Comparison of ENCODE assay signal across 31 mouse cellular contexts in genomic region chr3:74632623-74633022, GRCm38 (mm10).
DNase-seq lines count a peak whose midpoint lies in the region; ATAC-seq and TF ChIP-seq lines count a peak whose summit lies in the region.
"Had no signal": no experiment of that assay in that cellular context is flagged by ENCODE, and none has a peak within 500 bp of the region (broad histone marks: within the 10 kb centered on the region; RNA-seq: fewer than 3 reads in every experiment).

No protein-coding gene starts in this region.

- H3K9ac ChIP-seq in intestine, embryonic 14.5 days (ENCODE audit: low read length) = no peak overlapping the region
- no peak overlapping the region for H3K9ac ChIP-seq in intestine, postnatal 0 days (ENCODE audit: low read depth, low read length)
- H3K9ac ChIP-seq in midbrain, embryonic 11.5 days (ENCODE audit: low read length) = no peak overlapping the region
- H3K9ac ChIP-seq in midbrain, embryonic 13.5 days (replicated peaks) = no peak overlapping the region
- H3K9ac ChIP-seq: embryonic facial prominence, embryonic 13.5 days; heart, embryonic 13.5 days; hindbrain, embryonic 14.5 days had no signal

- H3K27ac ChIP-seq in intestine, embryonic 14.5 days (ENCODE audit: low read depth) = no peak overlapping the region
- no peak overlapping the region for H3K27ac ChIP-seq in intestine, postnatal 0 days (ENCODE audit: low read depth, low read length)
- H3K27ac ChIP-seq in midbrain, embryonic 11.5 days (ENCODE audit: low read depth, low read length) = no peak overlapping the region
- no peak overlapping the region for H3K27ac ChIP-seq in midbrain, embryonic 13.5 days
- H3K27ac ChIP-seq: embryonic facial prominence, embryonic 10.5 days; embryonic facial prominence, embryonic 13.5 days; heart, adult 2 months; heart, embryonic 10.5 days; heart, embryonic 13.5 days; hindbrain, embryonic 14.5 days; hindbrain, postnatal 0 days had no signal

- no peak for TF ChIP-seq POLR2A in brain, embryonic 14.5 days (IDR thresholded peaks at IDR 0.05; ENCODE audit: borderline replicate concordance, extremely low read depth, insufficient read depth, insufficient read length, poor library complexity, severe bottlenecking)

- H3K9me3 ChIP-seq in intestine, embryonic 14.5 days (ENCODE audit: control insufficient read depth, low read length) = no peaks in the 10 kb centered on the region
- no peaks in the 10 kb centered on the region for H3K9me3 ChIP-seq in intestine, postnatal 0 days (ENCODE audit: control insufficient read depth)
- H3K9me3 ChIP-seq in midbrain, embryonic 11.5 days (ENCODE audit: control insufficient read depth, low read length) = no peaks in the 10 kb centered on the region
- H3K9me3 ChIP-seq in midbrain, embryonic 13.5 days = no peaks in the 10 kb centered on the region
- H3K9me3 ChIP-seq: embryonic facial prominence, embryonic 10.5 days; embryonic facial prominence, embryonic 13.5 days; G1E; heart, embryonic 10.5 days; heart, embryonic 13.5 days had no signal

- H3K36me3 ChIP-seq in intestine, embryonic 14.5 days (ENCODE audit: control insufficient read depth, insufficient read depth, low read length) = no peaks in the 10 kb centered on the region
- H3K36me3 ChIP-seq in intestine, postnatal 0 days (ENCODE audit: control insufficient read depth, insufficient read depth) = no peaks in the 10 kb centered on the region
- no peaks in the 10 kb centered on the region for H3K36me3 ChIP-seq in midbrain, embryonic 11.5 days (ENCODE audit: control insufficient read depth, insufficient read depth, low read length)
- no peaks in the 10 kb centered on the region for H3K36me3 ChIP-seq in midbrain, embryonic 13.5 days
- H3K36me3 ChIP-seq: embryonic facial prominence, embryonic 10.5 days; embryonic facial prominence, embryonic 13.5 days; G1E; heart, embryonic 10.5 days; heart, embryonic 13.5 days had no signal

- no peak overlapping the region for H3K4me2 ChIP-seq in intestine, embryonic 14.5 days (ENCODE audit: low read length)
- H3K4me2 ChIP-seq in intestine, postnatal 0 days (replicated peaks; ENCODE audit: low read depth) = no peak overlapping the region
- no peak overlapping the region for H3K4me2 ChIP-seq in midbrain, embryonic 11.5 days
- H3K4me2 ChIP-seq in midbrain, embryonic 13.5 days (replicated peaks) = no peak overlapping the region
- H3K4me2 ChIP-seq: embryonic facial prominence, embryonic 13.5 days; heart, embryonic 13.5 days; hindbrain, embryonic 14.5 days had no signal

- no peak overlapping the region for H3K4me3 ChIP-seq in intestine, embryonic 14.5 days (ENCODE audit: low read depth, low read length)
- H3K4me3 ChIP-seq in intestine, postnatal 0 days (ENCODE audit: low read depth, low read length) = no peak overlapping the region
- H3K4me3 ChIP-seq in midbrain, embryonic 11.5 days (ENCODE audit: low read depth, low read length) = no peak overlapping the region
- no peak overlapping the region for H3K4me3 ChIP-seq in midbrain, embryonic 13.5 days (replicated peaks)
- H3K4me3 ChIP-seq: embryonic facial prominence, embryonic 10.5 days; embryonic facial prominence, embryonic 13.5 days; erythroblast, embryonic 14.5 days; heart, adult 2 months; heart, embryonic 10.5 days; heart, embryonic 13.5 days had no signal

- ATAC-seq in intestine, embryonic 14.5 days (replicated peaks; ENCODE audit: low FRiP score, low TSS enrichment, low read depth) = peak; percentile 64
- ATAC-seq in intestine, postnatal 0 days = no peak
- ATAC-seq in midbrain, embryonic 11.5 days (ENCODE audit: low FRiP score) = peak; percentile 74
- ATAC-seq in midbrain, embryonic 13.5 days = no peak
- ATAC-seq: forebrain, embryonic 14.5 days; hindbrain, postnatal 0 days; inflammation-experienced regulatory T-cells, adult 6 months; Patski had no signal

- no peaks in the 10 kb centered on the region for H3K4me1 ChIP-seq in intestine, embryonic 14.5 days (replicated peaks; ENCODE audit: control insufficient read depth, insufficient read depth, low read length)
- no peaks in the 10 kb centered on the region for H3K4me1 ChIP-seq in intestine, postnatal 0 days (replicated peaks; ENCODE audit: control insufficient read depth, insufficient read depth, low read length)
- no peaks in the 10 kb centered on the region for H3K4me1 ChIP-seq in midbrain, embryonic 11.5 days (ENCODE audit: control insufficient read depth, insufficient read depth, low read length)
- no peaks in the 10 kb centered on the region for H3K4me1 ChIP-seq in midbrain, embryonic 13.5 days (replicated peaks)
- H3K4me1 ChIP-seq: embryonic facial prominence, embryonic 10.5 days; embryonic facial prominence, embryonic 13.5 days; heart, embryonic 10.5 days; heart, embryonic 13.5 days had no signal

- no peaks in the 10 kb centered on the region for H3K27me3 ChIP-seq in intestine, embryonic 14.5 days (replicated peaks; ENCODE audit: control insufficient read depth, insufficient read depth, low read length)
- no peaks in the 10 kb centered on the region for H3K27me3 ChIP-seq in intestine, postnatal 0 days (replicated peaks; ENCODE audit: control insufficient read depth, insufficient read depth, low read length)
- no peaks in the 10 kb centered on the region for H3K27me3 ChIP-seq in midbrain, embryonic 11.5 days (ENCODE audit: control insufficient read depth, insufficient read depth, low read length)
- H3K27me3 ChIP-seq in midbrain, embryonic 13.5 days = no peaks in the 10 kb centered on the region
- H3K27me3 ChIP-seq: CH12.LX; embryonic facial prominence, embryonic 13.5 days; heart, embryonic 13.5 days; Patski had no signal

- no peak for TF ChIP-seq CTCF in intestine, postnatal 0 days (IDR thresholded peaks at IDR 0.05; ENCODE audit: low read depth)
- no peak for TF ChIP-seq CTCF in brain, embryonic 14.5 days (IDR thresholded peaks at IDR 0.05; ENCODE audit: borderline replicate concordance, extremely low read depth, insufficient read depth, insufficient read length)

- peak; percentile 0 for DNase-seq in embryo, embryonic 11 days
- DNase-seq in embryo, embryonic 9.5 days (ENCODE audit: extremely low spot score) = no peak
- DNase-seq in intestine, embryonic 14.5 days (ENCODE audit: low spot score) = no peak
- no peak for DNase-seq in midbrain, embryonic 11.5 days (ENCODE audit: low spot score, missing footprints)
- DNase-seq in brain, embryonic 14.5 days (ENCODE audit: low read depth) = peak; percentile 7
- DNase-seq: adrenal gland, postnatal 10 days; adrenal gland, postnatal 36 days; B cell, adult 2 months; cerebellum, adult 11 months; cerebellum, adult 2 months; cerebellum, adult 9-11 months; cerebellum, postnatal 25 days; gastrocnemius, postnatal 10 days; gastrocnemius, postnatal 36 days; heart, adult 2 months; heart, postnatal 14 days; heart, postnatal 4 days had no signal

Comparison
In these comparisons a context has a peak if more than half of its experiments do, and no peak if none do; other contexts are left out.
1. DNase-seq: peak in embryo, embryonic 11 days (single experiment) and brain, embryonic 14.5 days (single experiment); none in embryo, embryonic 9.5 days (single experiment), intestine, embryonic 14.5 days (single experiment) and midbrain, embryonic 11.5 days (single experiment).
2. ATAC-seq: peak in intestine, embryonic 14.5 days (single experiment) and midbrain, embryonic 11.5 days (single experiment); none in intestine, postnatal 0 days (single experiment) and midbrain, embryonic 13.5 days (single experiment).